ENCODE assay signal across 23 mouse cellular contexts in genomic region chr2:76496749-76497140, GRCm38 (mm10).
"Had no signal": no experiment of that assay in that cellular context is flagged by ENCODE, and none has a peak within 500 bp of the region (broad histone marks: within the 10 kb centered on the region; RNA-seq: fewer than 3 reads in every experiment).

No protein-coding gene starts in this region.

- H3K4me1 ChIP-seq: hindbrain, embryonic 10.5 days; limb, embryonic 15.5 days had no signal

- H3K27me3 ChIP-seq: heart, embryonic 13.5 days; heart, embryonic 15.5 days; hindbrain, embryonic 12.5 days; kidney, embryonic 15.5 days; limb, embryonic 13.5 days; limb, embryonic 15.5 days had no signal

- H3K9me3 ChIP-seq: heart, embryonic 13.5 days; heart, embryonic 15.5 days; hindbrain, embryonic 10.5 days; hindbrain, embryonic 12.5 days; kidney, embryonic 15.5 days; limb, embryonic 13.5 days; limb, embryonic 15.5 days had no signal

- H3K9ac ChIP-seq: heart, embryonic 13.5 days; heart, embryonic 15.5 days; hindbrain, embryonic 12.5 days; hindbrain, embryonic 14.5 days; kidney, embryonic 15.5 days; limb, embryonic 13.5 days; limb, embryonic 15.5 days; liver, embryonic 14.5 days had no signal

- DNase-seq: gastrocnemius, adult 2 months; gastrocnemius, postnatal 10 days; gastrocnemius, postnatal 25 days; heart, adult 2 months; heart, postnatal 14 days; heart, postnatal 4 days; layer of hippocampus, adult 9-11 months; layer of hippocampus, postnatal 36 days; left cerebral cortex, postnatal 4 days had no signal

- H3K36me3 ChIP-seq: heart, embryonic 13.5 days; heart, embryonic 15.5 days; hindbrain, embryonic 10.5 days; hindbrain, embryonic 12.5 days; kidney, embryonic 15.5 days; limb, embryonic 13.5 days; limb, embryonic 15.5 days had no signal

- H3K4me3 ChIP-seq: gastrocnemius, adult 2 months; heart, adult 2 months; heart, embryonic 13.5 days; heart, embryonic 15.5 days; hindbrain, embryonic 10.5 days; hindbrain, embryonic 12.5 days; kidney, embryonic 15.5 days; limb, embryonic 13.5 days; limb, embryonic 15.5 days had no signal

- ATAC-seq: hindbrain, embryonic 16.5 days; inflammation-experienced regulatory T-cells, adult 6 months had no signal

- H3K27ac ChIP-seq: gastrocnemius, adult 2 months; heart, adult 2 months; heart, embryonic 13.5 days; heart, embryonic 15.5 days; hindbrain, embryonic 10.5 days; hindbrain, embryonic 12.5 days; hindbrain, embryonic 14.5 days; kidney, embryonic 15.5 days; kidney, postnatal 0 days; limb, embryonic 13.5 days; limb, embryonic 15.5 days; liver, embryonic 14.5 days had no signal

- H3K4me2 ChIP-seq: heart, embryonic 11.5 days; heart, embryonic 13.5 days; heart, embryonic 15.5 days; hindbrain, embryonic 12.5 days; hindbrain, embryonic 14.5 days; kidney, embryonic 15.5 days; limb, embryonic 13.5 days; limb, embryonic 15.5 days; liver, embryonic 11.5 days had no signal
